Mouse (Mus musculus): Measurements from ENCODE around the gene Nrcam. TPM values are rescaled to one million over a fixed set of nuclear protein-coding genes. Genes with fewer than 3 reads are reported as not detected.

The Nrcam gene
- polyA plus RNA-seq, 1 experiment: 0.06 TPM

GRCm38 (mm10) chr12:44409786-44410185, 81.1 kb downstream of the Nrcam start:
- Histone ChIP-seq H3K27ac (ENCODE audit: insufficient read depth, low read length) (no peak overlapping the region), H3K4me3 (ENCODE audit: extremely low read depth, insufficient read depth, insufficient read length) (no peak overlapping the region), H3K4me1 (ENCODE audit: control insufficient read depth, insufficient read depth, insufficient read length) (no peaks in the 10 kb centered on the region), H3K36me3 (ENCODE audit: control insufficient read depth, insufficient read depth, low read length) (no peaks in the 10 kb centered on the region), H3K27me3 (ENCODE audit: control insufficient read depth, insufficient read depth, low read length) (no peaks in the 10 kb centered on the region)
- 77% methylated on average over 4 of the region's 4 CpGs for WGBS
- no peak for TF ChIP-seq POLR2A (IDR thresholded peaks at IDR 0.05; ENCODE audit: low read depth, low read length)
- TF ChIP-seq CTCF (IDR thresholded peaks at IDR 0.05; ENCODE audit: extremely low read depth, insufficient read depth, insufficient read length, insufficient replicate concordance): no peak
- DNase-seq (ENCODE audit: low read depth in 1 of 2, low spot score in 2 of 2): no peak

- TF ChIP-seq CTCF (IDR thresholded peaks at IDR 0.05; ENCODE audit: extremely low read depth, insufficient read depth, insufficient read length, insufficient replicate concordance) (no peak), POLR2A (IDR thresholded peaks at IDR 0.05; ENCODE audit: low read depth, low read length) (no peak)
- Histone ChIP-seq H3K36me3 (ENCODE audit: control insufficient read depth, insufficient read depth, low read length) (no peaks in the 10 kb centered on the region), H3K4me3 (ENCODE audit: extremely low read depth, insufficient read depth, insufficient read length) (no peak overlapping the region), H3K4me1 (ENCODE audit: control insufficient read depth, insufficient read depth, insufficient read length) (no peaks in the 10 kb centered on the region), H3K27me3 (ENCODE audit: control insufficient read depth, insufficient read depth, low read length) (no peaks in the 10 kb centered on the region), H3K27ac (ENCODE audit: insufficient read depth, low read length) (no peak overlapping the region)
- no peak for DNase-seq (ENCODE audit: low read depth in 1 of 2, low spot score in 2 of 2)
- 30% methylated on average over 3 of the region's 3 CpGs for WGBS
Observed at GRCm38 (mm10) chr12:44411031-44411430, 82.3 kb downstream of the Nrcam start.

GRCm38 (mm10) chr12:44422154-44422866, 93.6 kb downstream of the Nrcam start:
- no peaks in the 10 kb centered on the region for H3K4me1 ChIP-seq (ENCODE audit: control insufficient read depth, insufficient read depth, insufficient read length)
- no peaks in the 10 kb centered on the region for H3K36me3 ChIP-seq (ENCODE audit: control insufficient read depth, insufficient read depth, low read length)
- no peak overlapping the region for H3K4me3 ChIP-seq (ENCODE audit: extremely low read depth, insufficient read depth, insufficient read length)
- no peaks in the 10 kb centered on the region for H3K27me3 ChIP-seq (ENCODE audit: control insufficient read depth, insufficient read depth, low read length)
- TF ChIP-seq CTCF (IDR thresholded peaks at IDR 0.05; ENCODE audit: extremely low read depth, insufficient read depth, insufficient read length, insufficient replicate concordance) (no peak), POLR2A (IDR thresholded peaks at IDR 0.05; ENCODE audit: low read depth, low read length) (no peak)
- no peak for DNase-seq (ENCODE audit: low read depth in 1 of 2, low spot score in 2 of 2)
- WGBS: 73% methylated on average over 4 of the region's 4 CpGs
- no peak overlapping the region for H3K27ac ChIP-seq (ENCODE audit: insufficient read depth, low read length)

GRCm38 (mm10) chr12:44422867-44423255, 94.2 kb downstream of the Nrcam start:
- no peaks in the 10 kb centered on the region for H3K36me3 ChIP-seq (ENCODE audit: control insufficient read depth, insufficient read depth, low read length)
- H3K4me1 ChIP-seq (ENCODE audit: control insufficient read depth, insufficient read depth, insufficient read length): no peaks in the 10 kb centered on the region
- no peak overlapping the region for H3K27ac ChIP-seq (ENCODE audit: insufficient read depth, low read length)
- no peak for TF ChIP-seq POLR2A (IDR thresholded peaks at IDR 0.05; ENCODE audit: low read depth, low read length)
- no peak for TF ChIP-seq CTCF (IDR thresholded peaks at IDR 0.05; ENCODE audit: extremely low read depth, insufficient read depth, insufficient read length, insufficient replicate concordance)
- H3K4me3 ChIP-seq (ENCODE audit: extremely low read depth, insufficient read depth, insufficient read length): no peak overlapping the region
- DNase-seq (ENCODE audit: low read depth in 1 of 2, low spot score in 2 of 2): no peak
- WGBS: 86% methylated on average over 4 of the region's 4 CpGs
- H3K27me3 ChIP-seq (ENCODE audit: control insufficient read depth, insufficient read depth, low read length): no peaks in the 10 kb centered on the region

GRCm38 (mm10) chr12:44424011-44424410, 95.3 kb downstream of the Nrcam start:
- Histone ChIP-seq H3K27ac (ENCODE audit: insufficient read depth, low read length) (no peak overlapping the region), H3K27me3 (ENCODE audit: control insufficient read depth, insufficient read depth, low read length) (no peaks in the 10 kb centered on the region), H3K36me3 (ENCODE audit: control insufficient read depth, insufficient read depth, low read length) (no peaks in the 10 kb centered on the region), H3K4me1 (ENCODE audit: control insufficient read depth, insufficient read depth, insufficient read length) (no peaks in the 10 kb centered on the region), H3K4me3 (ENCODE audit: extremely low read depth, insufficient read depth, insufficient read length) (no peak overlapping the region)
- TF ChIP-seq CTCF (IDR thresholded peaks at IDR 0.05; ENCODE audit: extremely low read depth, insufficient read depth, insufficient read length, insufficient replicate concordance) (no peak), POLR2A (IDR thresholded peaks at IDR 0.05; ENCODE audit: low read depth, low read length) (no peak)
- WGBS: 92% methylated on average over 3 of the region's 3 CpGs
- no peak for DNase-seq (ENCODE audit: low read depth in 1 of 2, low spot score in 2 of 2)

- 15% methylated on average over 6 of the region's 6 CpGs for WGBS
- no peak overlapping the region for H3K4me3 ChIP-seq (ENCODE audit: extremely low read depth, insufficient read depth, insufficient read length)
- no peaks in the 10 kb centered on the region for H3K36me3 ChIP-seq (ENCODE audit: control insufficient read depth, insufficient read depth, low read length)
- no peak for TF ChIP-seq POLR2A (IDR thresholded peaks at IDR 0.05; ENCODE audit: low read depth, low read length)
- no peak for TF ChIP-seq CTCF (IDR thresholded peaks at IDR 0.05; ENCODE audit: extremely low read depth, insufficient read depth, insufficient read length, insufficient replicate concordance)
- DNase-seq (ENCODE audit: low read depth in 1 of 2, low spot score in 2 of 2): no peak
- no peaks in the 10 kb centered on the region for H3K27me3 ChIP-seq (ENCODE audit: control insufficient read depth, insufficient read depth, low read length)
- H3K27ac ChIP-seq (ENCODE audit: insufficient read depth, low read length): no peak overlapping the region
- no peaks in the 10 kb centered on the region for H3K4me1 ChIP-seq (ENCODE audit: control insufficient read depth, insufficient read depth, insufficient read length)
Observed at GRCm38 (mm10) chr12:44425040-44425439, 96.4 kb downstream of the Nrcam start.

GRCm38 (mm10) chr12:44430335-44430734, 101.7 kb downstream of the Nrcam start:
- 88% methylated on average over 6 of the region's 6 CpGs for WGBS
- H3K36me3 ChIP-seq (ENCODE audit: control insufficient read depth, insufficient read depth, low read length): no peaks in the 10 kb centered on the region
- TF ChIP-seq CTCF (IDR thresholded peaks at IDR 0.05; ENCODE audit: extremely low read depth, insufficient read depth, insufficient read length, insufficient replicate concordance) (no peak), POLR2A (IDR thresholded peaks at IDR 0.05; ENCODE audit: low read depth, low read length) (no peak)

More at GRCm38 (mm10) chr12:44430335-44430734, 101.7 kb downstream of the Nrcam start:
- DNase-seq (ENCODE audit: low read depth in 1 of 2, low spot score in 2 of 2): no peak
- H3K4me3 ChIP-seq (ENCODE audit: extremely low read depth, insufficient read depth, insufficient read length): no peak overlapping the region
- H3K27ac ChIP-seq (ENCODE audit: insufficient read depth, low read length): no peak overlapping the region
- H3K27me3 ChIP-seq (ENCODE audit: control insufficient read depth, insufficient read depth, low read length): no peaks in the 10 kb centered on the region
- H3K4me1 ChIP-seq (ENCODE audit: control insufficient read depth, insufficient read depth, insufficient read length): no peaks in the 10 kb centered on the region

All from spleen, adult 2 months (tissue).